Mouse (Mus musculus) sigmoid colon, adult 10 weeks (tissue): ENCODE data around the gene Sult2b1. TPM values are rescaled to one million over a fixed set of nuclear protein-coding genes. Genes with fewer than 3 reads are reported as not detected.

Experiments
- polyA plus RNA-seq: library from polyadenylated mRNA; stranded (reverse); fragments of 350-450 nt; fragmentation: Illumina TruSeq; extraction: RNeasy Lipid Tissue Mini Kit (QIAGEN cat#74804); gene quantifications from one replicate; pipeline ENCODE4 v1.2.3, GENCODE M21; 2014; ENCODE audit warnings: low read depth, low replicate concordance

Sult2b1 gene
- polyA plus RNA-seq, 1 experiment from 2014 or later: 2.6 TPM

Other genes starting within 250 kb of the Sult2b1 start
- not detected for gene Hsd17b14, start 229.8 kb downstream of the Sult2b1 start, polyA plus RNA-seq
- gene Bcat2, start 214.5 kb downstream of the Sult2b1 start, polyA plus RNA-seq: 2.6 TPM
- gene Fgf21, start 169.2 kb downstream of the Sult2b1 start, polyA plus RNA-seq: not detected
- gene Fut1, start 167.4 kb downstream of the Sult2b1 start, polyA plus RNA-seq: 0.38 TPM
- gene Izumo1, start 162.9 kb downstream of the Sult2b1 start, polyA plus RNA-seq: not detected
- not detected for gene Rasip1, start 157.2 kb downstream of the Sult2b1 start, polyA plus RNA-seq
- gene Mamstr, start 144.7 kb downstream of the Sult2b1 start, polyA plus RNA-seq: 0.19 TPM
- 61.8 TPM for gene Fut2, start 118.3 kb downstream of the Sult2b1 start, polyA plus RNA-seq
- not detected for gene Ntn5, start 100.6 kb downstream of the Sult2b1 start, polyA plus RNA-seq
- gene Sec1, start 90.3 kb downstream of the Sult2b1 start, polyA plus RNA-seq: not detected
- not detected for gene Car11, start 84.8 kb downstream of the Sult2b1 start, polyA plus RNA-seq
- 2.9 TPM for gene Dbp, start 79.6 kb downstream of the Sult2b1 start, polyA plus RNA-seq
- 2.1 TPM for gene Rpl18, start 69.2 kb downstream of the Sult2b1 start, polyA plus RNA-seq
- 0.66 TPM for gene Sphk2, start 66.7 kb downstream of the Sult2b1 start, polyA plus RNA-seq
- gene Fam83e, start 63.5 kb downstream of the Sult2b1 start, polyA plus RNA-seq: 55.9 TPM
- not detected for gene Spaca4, start 58.9 kb downstream of the Sult2b1 start, polyA plus RNA-seq
- gene Lmtk3, start 931 bp downstream of the Sult2b1 start, polyA plus RNA-seq: not detected
- 17.2 TPM for gene Cyth2, start 29.9 kb upstream of the Sult2b1 start, polyA plus RNA-seq
- not detected for gene Kcnj14, start 40.1 kb upstream of the Sult2b1 start, polyA plus RNA-seq
- not detected for gene Grwd1, start 46.3 kb upstream of the Sult2b1 start, polyA plus RNA-seq
- gene Kdelr1, start 88.1 kb upstream of the Sult2b1 start, polyA plus RNA-seq: 98.6 TPM
- not detected for gene Grin2d, start 93.7 kb upstream of the Sult2b1 start, polyA plus RNA-seq
- not detected for gene Syngr4, start 112.0 kb upstream of the Sult2b1 start, polyA plus RNA-seq
- 0.63 TPM for gene Tmem143, start 112.3 kb upstream of the Sult2b1 start, polyA plus RNA-seq
- not detected for gene Emp3, start 136.7 kb upstream of the Sult2b1 start, polyA plus RNA-seq
- gene Ccdc114, start 139.4 kb upstream of the Sult2b1 start, polyA plus RNA-seq: 1.2 TPM
- gene Abcc6, start 245.6 kb upstream of the Sult2b1 start, polyA plus RNA-seq: 0.09 TPM
- 2.8 TPM for gene Nomo1, start 249.0 kb upstream of the Sult2b1 start, polyA plus RNA-seq